In the genomic region with DNA sequence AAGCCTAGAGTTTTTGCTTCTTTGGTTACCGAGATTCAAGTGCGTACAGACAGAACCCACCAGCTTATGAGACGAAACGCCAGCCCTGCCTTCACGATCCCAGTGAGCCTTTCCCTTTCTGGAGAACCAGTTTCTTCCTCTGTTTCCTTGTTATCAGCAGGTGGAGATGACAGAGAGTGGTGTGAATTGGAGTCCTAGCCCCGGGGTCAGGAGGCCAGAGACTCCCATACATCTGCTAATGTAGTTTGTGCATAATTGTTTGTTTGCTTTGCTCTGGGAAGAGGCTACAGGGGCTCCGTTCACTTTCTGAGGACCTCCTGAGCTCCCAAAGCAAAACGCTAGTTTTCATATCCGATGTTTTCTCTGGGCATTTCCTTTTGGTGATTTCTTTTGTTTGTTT, we compare ENCODE assay signal across 18 mouse cellular contexts.
"Had no signal": no experiment of that assay in that cellular context is flagged by ENCODE, and none has a peak within 500 bp of the region (broad histone marks: within the 10 kb centered on the region; RNA-seq: fewer than 3 reads in every experiment).

No protein-coding gene starts in this region.

- H3K36me3 ChIP-seq: kidney, embryonic 15.5 days; limb, embryonic 12.5 days; limb, embryonic 15.5 days; lung, embryonic 15.5 days; midbrain, embryonic 12.5 days had no signal

- DNase-seq: kidney, adult 8-10 months; kidney, postnatal 10 days; kidney, postnatal 36 days; left cerebral cortex, postnatal 4 days; liver, postnatal 0 days; lung, postnatal 36 days; thymus, adult 2 months; thymus, postnatal 14 days; thymus, postnatal 4 days had no signal

- H3K9me3 ChIP-seq: kidney, embryonic 15.5 days; limb, embryonic 12.5 days; limb, embryonic 15.5 days; lung, embryonic 15.5 days; megakaryocyte, embryonic 14.5 days; midbrain, embryonic 12.5 days had no signal

- H3K4me3 ChIP-seq: kidney, embryonic 15.5 days; limb, embryonic 12.5 days; limb, embryonic 15.5 days; lung, embryonic 15.5 days; megakaryocyte, embryonic 14.5 days; midbrain, embryonic 12.5 days had no signal

- H3K27ac ChIP-seq: kidney, embryonic 15.5 days; limb, embryonic 12.5 days; limb, embryonic 15.5 days; liver, embryonic 14.5 days; lung, embryonic 15.5 days; midbrain, embryonic 12.5 days had no signal

- H3K4me2 ChIP-seq: kidney, embryonic 15.5 days; limb, embryonic 12.5 days; limb, embryonic 15.5 days; liver, embryonic 11.5 days; lung, embryonic 15.5 days; midbrain, embryonic 12.5 days had no signal

- H3K9ac ChIP-seq: kidney, embryonic 15.5 days; limb, embryonic 12.5 days; limb, embryonic 15.5 days; liver, embryonic 14.5 days; liver, postnatal 0 days; lung, embryonic 15.5 days; midbrain, embryonic 12.5 days had no signal

- ATAC-seq: liver, postnatal 0 days; midbrain, embryonic 16.5 days had no signal

- H3K27me3 ChIP-seq: kidney, embryonic 15.5 days; limb, embryonic 12.5 days; limb, embryonic 15.5 days; lung, embryonic 15.5 days; midbrain, embryonic 12.5 days had no signal
